ENCODE assay signal across 8 mouse cellular contexts in genomic region chr4:126259063-126259462, GRCm38 (mm10). TPM values are rescaled to one million over a fixed set of nuclear protein-coding genes. Genes with fewer than 3 reads are reported as not detected.
DNase-seq lines count a peak whose midpoint lies in the region; ATAC-seq and TF ChIP-seq lines count a peak whose summit lies in the region.

No protein-coding gene starts in this region.

- 36% methylated on average over 3 of the region's 3 CpGs for WGBS in intestine, postnatal 0 days
- 23% methylated on average over 3 of the region's 3 CpGs for WGBS in neural tube, embryonic 12.5 days

- TF ChIP-seq CTCF in intestine, postnatal 0 days (IDR thresholded peaks at IDR 0.05; ENCODE audit: low read depth) = 0 out of 2 replicates have a peak, but pooled peaks have one; percentile 10

- DNase-seq in cerebellum, adult 18-20 months = peak; percentile 46 to 56
- peak; percentile 34 for DNase-seq in CD4-positive helper T cell, adult 2 months (ENCODE audit: low read depth, low spot score)
- peak; percentile 41 to 57 for DNase-seq in gastrocnemius, adult 8-10 months (ENCODE audit: low spot score in 2 of 2)
- no peak for DNase-seq in spleen, postnatal 36 days (ENCODE audit: low spot score in 2 of 2)
- DNase-seq in ovary, adult 18-20 months (ENCODE audit: low spot score) = no peak

- peak overlapping the region; percentile 58 for H3K27ac ChIP-seq in intestine, postnatal 0 days (ENCODE audit: low read depth, low read length)
- peak overlapping the region; percentile 47 for H3K27ac ChIP-seq in neural tube, embryonic 12.5 days

- peaks cover 6% of the 10 kb centered on the region for H3K4me1 ChIP-seq in intestine, postnatal 0 days (replicated peaks; ENCODE audit: control insufficient read depth, insufficient read depth, low read length)
- H3K4me1 ChIP-seq in neural tube, embryonic 12.5 days = peaks cover 53% of the 10 kb centered on the region

- H3K9me3 ChIP-seq in intestine, postnatal 0 days (ENCODE audit: control insufficient read depth) = no peaks in the 10 kb centered on the region
- H3K9me3 ChIP-seq in neural tube, embryonic 12.5 days = no peaks in the 10 kb centered on the region

- H3K9ac ChIP-seq in intestine, postnatal 0 days (ENCODE audit: low read depth, low read length) = no peak overlapping the region
- no peak overlapping the region for H3K9ac ChIP-seq in neural tube, embryonic 12.5 days

- ATAC-seq in cerebellum, adult (ENCODE audit: insufficient number of reproducible peaks, low FRiP score, low TSS enrichment) = no peak
- no peak for ATAC-seq in intestine, postnatal 0 days
- no peak for ATAC-seq in neural tube, embryonic 12.5 days (ENCODE audit: low FRiP score, low read depth)

- 0 out of 2 replicates have a peak, but pooled peaks cover 3% of the 10 kb centered on the region for H3K27me3 ChIP-seq in intestine, postnatal 0 days (replicated peaks; ENCODE audit: control insufficient read depth, insufficient read depth, low read length)
- no peaks in the 10 kb centered on the region for H3K27me3 ChIP-seq in neural tube, embryonic 12.5 days (replicated peaks)

- peak overlapping the region; percentile 48; the same call in 1 of the 2 replicates for H3K4me2 ChIP-seq in intestine, postnatal 0 days (replicated peaks; ENCODE audit: low read depth)
- peak overlapping the region; percentile 48; the same call in 1 of the 2 replicates for H3K4me2 ChIP-seq in neural tube, embryonic 12.5 days (replicated peaks)

- H3K4me3 ChIP-seq in intestine, postnatal 0 days (ENCODE audit: low read depth, low read length) = no peak overlapping the region; the same call in 1 of the 2 replicates
- H3K4me3 ChIP-seq in neural tube, embryonic 12.5 days = no peak overlapping the region

- no peaks in the 10 kb centered on the region for H3K36me3 ChIP-seq in intestine, postnatal 0 days (ENCODE audit: control insufficient read depth, insufficient read depth)
- no peaks in the 10 kb centered on the region for H3K36me3 ChIP-seq in neural tube, embryonic 12.5 days

RNA-seq across cellular contexts. Expression of gene Map7d1, which starts 2.9 kb away (rescaled TPM):
- total RNA-seq in gastrocnemius, adult 8-10 months (2022) = 100 to 1,000 TPM; 138 to 195 (median 173) TPM
- 11.7 and 12.2 TPM in 2 replicates for polyA plus RNA-seq in intestine, postnatal 0 days (2015; fragmentation: Nextera tagmentation; extraction: Ambion mirVana)
- polyA plus RNA-seq in neural tube, embryonic 12.5 days (2016; fragmentation: Nextera tagmentation; extraction: Ambion mirVana) = 140 and 149 TPM in 2 replicates

RNA-seq across cellular contexts. Expression of gene Trappc3, which starts 3.1 kb away (rescaled TPM):
- 10 to 100 TPM; 19.7 to 23.2 (median 22.3) TPM for total RNA-seq in gastrocnemius, adult 8-10 months (2022)
- 115 and 126 TPM in 2 replicates for polyA plus RNA-seq in intestine, postnatal 0 days (2015; fragmentation: Nextera tagmentation; extraction: Ambion mirVana)
- polyA plus RNA-seq in neural tube, embryonic 12.5 days (2016; fragmentation: Nextera tagmentation; extraction: Ambion mirVana) = 119 and 127 TPM in 2 replicates

RNA-seq across cellular contexts. Expression of gene Col8a2, which starts 27.5 kb away (rescaled TPM):
- 1 to 10 TPM in 2 of 4 experiments, under 1 TPM in 2; 0.46 to 1.6 (median 1.1) TPM for total RNA-seq in gastrocnemius, adult 8-10 months (2022)
- 1.5 and 2.2 TPM in 2 replicates for polyA plus RNA-seq in intestine, postnatal 0 days (2015; fragmentation: Nextera tagmentation; extraction: Ambion mirVana)
- polyA plus RNA-seq in neural tube, embryonic 12.5 days (2016; fragmentation: Nextera tagmentation; extraction: Ambion mirVana) = 12.1 and 13.8 TPM in 2 replicates

RNA-seq across cellular contexts. Expression of gene Thrap3, which starts 56.5 kb away (rescaled TPM):
- 100 to 1,000 TPM in 3 of 4 experiments, 10 to 100 TPM in 1; 95.8 to 107 (median 105) TPM for total RNA-seq in gastrocnemius, adult 8-10 months (2022)
- 56.7 and 67.5 TPM in 2 replicates for polyA plus RNA-seq in intestine, postnatal 0 days (2015; fragmentation: Nextera tagmentation; extraction: Ambion mirVana)
- polyA plus RNA-seq in neural tube, embryonic 12.5 days (2016; fragmentation: Nextera tagmentation; extraction: Ambion mirVana) = 236 and 241 TPM in 2 replicates

Comparison
In these comparisons a context has a peak if more than half of its experiments do, and no peak if none do; other contexts are left out.
1. DNase-seq: peak in cerebellum, adult 18-20 months (2 of 2), CD4-positive helper T cell, adult 2 months (single experiment) and gastrocnemius, adult 8-10 months (2 of 2); none in spleen, postnatal 36 days (0 of 2) and ovary, adult 18-20 months (single experiment).
2. RNA of gene Map7d1, which starts 2.9 kb away (polyA plus RNA-seq): 140 to 149 TPM in neural tube, embryonic 12.5 days; 11.7 to 12.2 TPM in intestine, postnatal 0 days; every median in the first group is over 10 times any median in the second.